Mouse (Mus musculus) CH12.LX (cell line): ENCODE results near the gene Hsf4.
A peak's percentile ranks its signal among the peaks of the same experiment; 100 is the strongest.

Experiments used
- MYC ChIP-seq: IDR thresholded peaks from 2 replicates; pipeline ENCODE4 v1.6.1; 2011; ENCODE audit warnings: low read depth, mild to moderate bottlenecking, improper control_type of control experiment, low read length
- NRF1 ChIP-seq: IDR thresholded peaks from 2 replicates; pipeline ENCODE4 v1.6.1; 2014; ENCODE audit warnings: low read depth, mild to moderate bottlenecking, inconsistent platforms, low read length, improper control_type of control experiment, moderate library complexity
- SMC3 ChIP-seq: IDR thresholded peaks from 2 replicates; pipeline ENCODE4 v1.6.1; 2011; ENCODE audit warnings: low read depth, low read length, improper control_type of control experiment
- TCF12 ChIP-seq: IDR thresholded peaks from 2 replicates; pipeline ENCODE4 v1.6.1; 2014; ENCODE audit warnings: low read depth, mild to moderate bottlenecking, inconsistent platforms, low read length, improper control_type of control experiment
- ZC3H11A ChIP-seq: IDR thresholded peaks from 2 replicates; pipeline ENCODE4 v1.6.1; 2012; ENCODE audit warnings: low read depth, mild to moderate bottlenecking, inconsistent platforms, low read length, improper control_type of control experiment

DNA sequence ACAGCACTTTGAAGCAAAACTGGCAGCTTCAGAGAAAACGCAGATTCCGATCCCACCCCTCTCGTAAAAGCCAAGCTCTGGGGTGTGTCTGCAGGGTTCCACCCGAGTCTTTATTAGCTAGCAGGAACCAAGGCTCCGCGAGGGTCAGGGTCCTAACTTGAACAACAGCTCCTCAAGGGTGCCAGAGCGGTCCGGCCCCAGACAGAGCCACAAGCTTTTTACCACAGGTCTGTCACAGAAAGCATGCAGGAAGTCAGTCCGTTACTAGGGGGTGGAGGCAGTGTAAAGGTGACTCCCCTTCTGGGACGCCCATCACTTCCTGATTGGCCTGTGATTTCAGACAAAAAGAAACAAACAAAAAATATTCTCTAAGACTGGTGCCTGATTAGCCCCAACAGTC, 4.5 kb upstream of the Hsf4 start:
- TF ChIP-seq MYC = 0 out of 2 replicates have a peak, but pooled peaks have one; percentile 46
- TF ChIP-seq NRF1 = no peak
- TF ChIP-seq TCF12 = 0 out of 2 replicates have a peak, but pooled peaks have one; percentile 38
- no peak for TF ChIP-seq SMC3
- TF ChIP-seq ZC3H11A = no peak
